Mouse (Mus musculus) heart, postnatal 0 days (tissue): ENCODE measurements around the gene Lxn. TPM values are rescaled to one million over a fixed set of nuclear protein-coding genes. Genes with fewer than 3 reads are reported as not detected.

Experiments
- ATAC-seq: fragments of 200-750 bp; cut with Nextera tagmentation; 2 replicates; pipeline ENCODE4 v1.8.0; 2017; ENCODE audit warnings: low read depth, moderate number of reproducible peaks, moderate library complexity; ENCODE audit not compliant: insufficient read depth
- DNase-seq: peaks from one replicate; pipeline ENCODE4 v3.0.0-alpha.2; 2016; ENCODE audit warnings: low spot score
- H3K27ac ChIP-seq: fragments of 300-500 bp; sonication (generic); 2 replicates; pipeline ENCODE4 v1.5.1; 2014; ENCODE audit warnings: low read depth, mild to moderate bottlenecking
- H3K27me3 ChIP-seq: fragments of 300-500 bp; sonication (generic); 2 replicates; pipeline ENCODE4 v1.6.1; 2014; ENCODE audit warnings: low read length, mixed read lengths; ENCODE audit not compliant: control insufficient read depth, insufficient read depth
- H3K36me3 ChIP-seq: fragments of 300-500 bp; sonication (generic); replicated peaks from 2 replicates; pipeline ENCODE4 v1.6.1; 2014; ENCODE audit warnings: low read length, mixed read lengths; ENCODE audit not compliant: control insufficient read depth, insufficient read depth
- H3K4me1 ChIP-seq: fragments of 300-500 bp; sonication (generic); 2 replicates; pipeline ENCODE4 v1.6.1; 2014; ENCODE audit warnings: antibody characterized with exemption; ENCODE audit not compliant: control insufficient read depth, insufficient read depth
- H3K4me2 ChIP-seq: fragments of 300-500 bp; sonication (generic); 2 replicates; pipeline ENCODE4 v1.6.1; 2014; ENCODE audit warnings: low read depth, mild to moderate bottlenecking, low read length, moderate library complexity
- H3K4me3 ChIP-seq: fragments of 300-500 bp; sonication (generic); 2 replicates; pipeline ENCODE4 v1.5.1; 2014; ENCODE audit warnings: low read depth, low read length
- H3K9ac ChIP-seq: fragments of 300-500 bp; sonication (generic); replicated peaks from 2 replicates; pipeline ENCODE4 v1.6.1; 2014; ENCODE audit warnings: low read depth, low read length, mixed read lengths
- H3K9me3 ChIP-seq: fragments of 300-500 bp; sonication (generic); replicated peaks from 2 replicates; pipeline ENCODE4 v1.6.1; 2016; ENCODE audit warnings: low read length; ENCODE audit not compliant: control insufficient read depth
- CTCF ChIP-seq: IDR thresholded peaks from 2 replicates; pipeline ENCODE4 v1.5.1; 2016; ENCODE audit warnings: antibody characterized with exemption, control low read depth, low read depth
- EP300 ChIP-seq: IDR thresholded peaks from 2 replicates; pipeline ENCODE4 v1.6.1; 2016; ENCODE audit warnings: antibody characterized with exemption, low read depth
- WGBS: fragments of 180-500 bp; shearing (Covaris S2); extraction: QIAGEN DNeasy Blood & Tissue Kit; methylation state at CpG from one replicate; pipeline ENCODE4 v1.1.7; 2014; 5-methylcytosine and 5-hydroxymethylcytosine counted together
- polyA plus RNA-seq: library from polyadenylated mRNA; unstranded; fragments of >200 nt; fragmentation: Nextera tagmentation; extraction: Ambion mirVana; gene quantifications from 2 replicates; pipeline ENCODE4 v1.2.1, GENCODE M21; 2015
- total RNA-seq: library from RNA; depleted of rRNA; stranded (reverse); fragments of >200 nt; gene quantifications from 2 replicates; pipeline ENCODE4 v1.2.3, GENCODE M21; 2014; ENCODE audit warnings: low replicate concordance

Gene Lxn
- total and polyA plus RNA-seq, 2 experiments from 2014 or later: 22.5 to 44.1 TPM

DNA sequence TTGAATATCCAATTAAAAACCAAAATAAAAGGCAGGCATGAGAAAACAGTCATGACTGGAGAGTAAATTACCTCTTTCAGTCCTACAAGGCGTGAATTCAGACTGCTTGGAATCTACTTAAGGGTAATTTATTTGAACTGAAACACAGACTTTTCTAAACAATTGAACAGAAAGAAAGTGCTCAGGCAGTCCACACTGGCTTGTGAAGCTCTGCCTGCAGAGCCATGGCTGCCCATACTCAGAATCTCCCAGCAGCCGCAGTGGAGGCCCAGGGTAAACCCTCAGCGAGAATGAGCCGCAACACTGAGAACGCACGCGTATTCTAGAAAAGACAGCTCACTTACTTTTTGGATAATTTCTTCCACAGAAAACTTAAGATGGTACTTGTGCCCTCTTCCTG is 1.7 kb downstream of the Lxn start:
- no peak for TF ChIP-seq CTCF
- TF ChIP-seq EP300: no peak
- DNase-seq (no peak), ATAC-seq (no peak)
- peaks cover 5% of the 10 kb centered on the region; the same call in 1 of the 2 replicates for H3K4me1 ChIP-seq
- no peaks in the 10 kb centered on the region for H3K9me3 ChIP-seq
- peak overlapping the region; percentile 80 for H3K4me3 ChIP-seq
- H3K9ac ChIP-seq: no peak overlapping the region
- no peaks in the 10 kb centered on the region for H3K27me3 ChIP-seq
- H3K27ac ChIP-seq: no peak overlapping the region
- peak overlapping the region; percentile 95 for H3K4me2 ChIP-seq
- H3K36me3 ChIP-seq: peaks cover 43% of the 10 kb centered on the region
- WGBS: 87% methylated on average over 7 of the region's 7 CpGs

DNA sequence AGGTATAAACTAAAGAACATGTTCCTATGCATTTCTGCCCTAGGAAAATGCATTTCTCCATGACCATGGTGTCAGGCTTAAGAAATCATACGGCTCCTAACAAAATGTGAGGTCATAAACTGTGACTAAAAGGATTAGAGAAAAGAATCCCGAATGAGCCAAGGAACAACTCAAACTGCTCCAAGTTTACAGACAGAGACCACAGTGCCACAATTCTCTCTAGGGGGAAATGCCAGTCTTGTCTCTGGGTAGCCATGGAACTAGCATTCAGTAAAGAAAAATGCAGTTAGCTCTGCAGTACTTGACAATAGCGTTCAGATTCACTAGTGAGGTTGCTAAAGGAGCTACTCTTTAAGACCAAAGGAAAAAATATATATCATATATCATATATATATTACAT is 3.8 kb downstream of the Lxn start:
- no peaks in the 10 kb centered on the region for H3K27me3 ChIP-seq
- ATAC-seq (no peak), DNase-seq (no peak)
- no peak overlapping the region for H3K4me3 ChIP-seq
- no peak overlapping the region for H3K4me2 ChIP-seq
- H3K4me1 ChIP-seq: peaks cover 5% of the 10 kb centered on the region; the same call in 1 of the 2 replicates
- TF ChIP-seq CTCF: no peak
- no peak for TF ChIP-seq EP300
- 90% methylated on average over 3 of the region's 3 CpGs for WGBS
- no peak overlapping the region for H3K27ac ChIP-seq
- no peaks in the 10 kb centered on the region for H3K9me3 ChIP-seq
- H3K36me3 ChIP-seq: peaks cover 50% of the 10 kb centered on the region
- no peak overlapping the region for H3K9ac ChIP-seq

DNA sequence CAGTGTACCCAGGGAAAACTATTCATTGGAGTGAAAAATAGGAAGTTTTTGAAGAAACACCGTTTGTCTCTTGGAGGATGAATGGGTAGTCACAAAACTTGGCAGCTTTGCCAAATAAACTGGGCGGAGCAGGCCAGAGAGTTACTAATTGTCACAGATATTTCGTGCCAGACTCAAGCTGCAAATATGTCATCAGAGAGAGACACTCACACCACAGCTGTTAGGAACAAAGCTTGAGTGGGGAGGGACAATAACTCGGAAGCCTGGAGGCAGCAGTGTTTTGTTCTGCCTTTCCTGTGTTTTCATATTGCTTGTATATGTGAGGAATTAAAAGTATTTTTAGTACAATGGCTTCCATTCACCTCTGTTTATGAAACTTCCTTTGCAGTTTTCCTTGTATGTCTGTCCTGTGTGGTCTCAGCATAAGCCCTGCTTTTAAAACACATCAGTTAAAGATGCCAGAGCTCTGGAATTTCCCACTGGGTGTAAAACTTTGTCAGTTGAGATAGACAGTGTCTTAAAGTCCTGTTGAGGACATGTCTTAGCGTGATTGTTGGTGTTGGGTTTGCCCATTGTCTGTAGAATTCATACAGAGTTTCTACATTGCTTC is 13.0 kb downstream of the Lxn start:
- DNase-seq (no peak), ATAC-seq (no peak)
- Histone ChIP-seq H3K36me3 (peaks cover 84% of the 10 kb centered on the region), H3K4me3 (no peak overlapping the region), H3K27me3 (no peaks in the 10 kb centered on the region), H3K27ac (peak overlapping the region; percentile 23; the same call in 1 of the 2 replicates), H3K4me2 (no peak overlapping the region), H3K9me3 (no peaks in the 10 kb centered on the region), H3K4me1 (no peaks in the 10 kb centered on the region), H3K9ac (no peak overlapping the region)
- WGBS: 69% methylated on average over 5 of the region's 5 CpGs
- TF ChIP-seq CTCF (no peak), EP300 (no peak)

DNA sequence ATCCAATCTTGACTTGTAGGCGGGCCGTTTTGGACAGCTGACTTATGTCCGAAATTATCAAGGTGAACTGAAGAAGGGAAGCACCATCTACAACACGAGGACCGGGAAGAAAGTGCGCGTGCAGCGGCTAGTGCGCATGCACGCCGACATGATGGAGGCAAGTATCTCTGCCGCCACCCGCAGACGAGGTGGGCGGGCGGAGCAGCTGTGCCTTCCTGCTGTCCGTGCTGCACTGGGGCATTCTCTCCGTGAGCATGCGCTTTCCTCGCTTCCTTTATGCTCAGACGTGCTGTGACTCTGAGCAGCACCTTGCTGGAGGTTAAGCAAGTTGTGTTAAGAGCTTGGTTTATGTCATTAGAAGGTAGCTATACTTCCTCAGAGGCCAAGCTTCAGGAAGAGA is 14.1 kb downstream of the Lxn start:
- no peak overlapping the region for H3K27ac ChIP-seq
- WGBS: 92% methylated on average over 21 of the region's 21 CpGs
- no peak for DNase-seq

DNA sequence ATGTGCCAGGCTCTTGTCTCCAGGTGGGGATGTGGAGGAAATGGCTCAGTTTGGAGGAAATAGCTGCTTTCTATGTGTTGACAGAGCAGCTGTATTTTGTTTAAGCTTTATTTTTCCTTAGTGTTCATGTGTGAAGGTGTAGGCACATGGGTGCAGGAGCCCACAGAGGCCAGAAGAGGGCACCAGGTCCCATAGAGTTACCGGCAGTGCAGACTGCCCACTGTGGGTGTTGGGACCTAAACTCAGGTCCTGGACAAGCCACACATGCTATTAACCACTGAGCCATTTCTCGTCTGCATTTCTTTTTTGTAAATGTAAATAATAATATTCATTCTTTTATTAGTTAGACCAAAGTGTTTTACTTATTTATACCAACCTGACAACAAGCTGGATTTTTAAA is 16.6 kb downstream of the Lxn start:
- ATAC-seq: no peak
- Histone ChIP-seq H3K36me3 (peaks cover 84% of the 10 kb centered on the region), H3K9ac (no peak overlapping the region)

More for the DNA sequence above, 14.1 kb downstream of the Lxn start:
- no peak overlapping the region for H3K4me2 ChIP-seq
- H3K9ac ChIP-seq: no peak overlapping the region
- ATAC-seq: no peak
- no peaks in the 10 kb centered on the region for H3K9me3 ChIP-seq
- no peaks in the 10 kb centered on the region for H3K27me3 ChIP-seq
- H3K4me3 ChIP-seq: no peak overlapping the region
- H3K36me3 ChIP-seq: peaks cover 84% of the 10 kb centered on the region
- no peaks in the 10 kb centered on the region for H3K4me1 ChIP-seq
- TF ChIP-seq CTCF (no peak), EP300 (no peak)

DNA sequence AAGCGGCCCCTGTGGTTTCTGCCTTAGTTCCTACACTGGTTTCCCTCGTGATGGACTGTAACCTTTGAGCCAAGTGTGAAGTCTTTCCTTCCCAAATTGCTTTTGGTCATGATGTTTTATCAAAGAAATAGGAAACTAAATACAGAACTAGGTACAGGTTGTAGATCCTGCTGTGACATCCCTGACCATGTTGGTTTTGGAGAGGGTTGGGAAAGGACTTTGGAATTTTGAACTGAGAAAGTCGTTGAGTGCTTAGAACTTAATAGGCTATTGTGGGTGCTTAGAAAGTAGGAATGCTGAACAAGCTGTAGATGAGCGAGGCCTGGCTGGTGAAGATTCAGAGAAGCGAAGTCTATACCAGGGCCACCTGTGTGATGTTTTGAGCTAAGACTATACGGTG is 29.7 kb downstream of the Lxn start:
- no peaks in the 10 kb centered on the region for H3K27me3 ChIP-seq
- 90% methylated on average over 6 of the region's 6 CpGs for WGBS
- no peak overlapping the region for H3K27ac ChIP-seq
- ATAC-seq: no peak
- H3K4me1 ChIP-seq: peaks cover 4% of the 10 kb centered on the region; the same call in 1 of the 2 replicates
- no peak for DNase-seq
- H3K4me2 ChIP-seq: no peak overlapping the region
- H3K36me3 ChIP-seq: peaks cover 61% of the 10 kb centered on the region
- no peak overlapping the region for H3K9ac ChIP-seq
- no peaks in the 10 kb centered on the region for H3K9me3 ChIP-seq
- H3K4me3 ChIP-seq: no peak overlapping the region
- no peak for TF ChIP-seq EP300
- no peak for TF ChIP-seq CTCF

More for the DNA sequence above, 16.6 kb downstream of the Lxn start:
- no peaks in the 10 kb centered on the region for H3K9me3 ChIP-seq
- no peak overlapping the region for H3K27ac ChIP-seq
- WGBS: 95% methylated on average over 2 of the region's 2 CpGs
- DNase-seq: no peak
- no peak overlapping the region for H3K4me2 ChIP-seq
- no peaks in the 10 kb centered on the region for H3K27me3 ChIP-seq
- H3K4me1 ChIP-seq: no peaks in the 10 kb centered on the region
- TF ChIP-seq EP300 (no peak), CTCF (peak; percentile 9; the same call in 1 of the 2 replicates)
- no peak overlapping the region for H3K4me3 ChIP-seq
